Mouse (Mus musculus): ENCODE measurements at regions not wholly inside any gene's neighbourhood (a gene's known extent, or its start where the extent isn't known, plus 50 kb on each side); places are given as distances from the start of the nearest gene placed in this dataset.
"Not testable (repeated sequence)": the region's sequence is repeated elsewhere in the genome, so short reads cannot be mapped to it uniquely, and the experiment has no call there.

DNA sequence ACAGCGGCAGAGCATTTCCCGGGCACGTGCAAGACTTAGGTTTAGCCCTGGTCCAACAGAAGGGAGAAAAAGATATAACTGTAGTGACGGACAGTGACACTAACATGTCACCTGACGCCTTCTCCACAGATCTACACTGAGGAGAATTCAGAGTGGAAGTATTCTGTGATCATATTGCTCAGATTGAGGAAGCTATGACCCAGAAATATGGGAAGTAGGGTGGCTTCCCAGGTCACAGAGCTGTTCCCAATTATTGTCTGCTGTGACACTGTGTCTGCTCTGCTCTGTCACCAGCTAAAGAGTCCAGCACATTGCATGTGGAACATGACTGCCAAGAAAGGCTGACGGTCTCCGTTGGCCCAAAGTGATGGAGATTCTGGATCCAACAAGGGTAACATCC, 167.0 kb downstream of the Tomm20 start:
- H3K9me3 ChIP-seq (replicated peaks; ENCODE audit: control insufficient read depth, low read length), result no peaks in the 10 kb centered on the region
- WGBS, result 87% methylated on average over 7 of the region's 7 CpGs
- no peaks in the 10 kb centered on the region for H3K4me1 ChIP-seq (ENCODE audit: control insufficient read depth, insufficient read depth, low read length)
- no peak for ATAC-seq (ENCODE audit: insufficient read depth, low FRiP score)
- no peaks in the 10 kb centered on the region for H3K36me3 ChIP-seq (ENCODE audit: control insufficient read depth, insufficient read depth, low read length)
- H3K4me3 ChIP-seq (replicated peaks; ENCODE audit: low read length), result no peak overlapping the region
- no peak overlapping the region for H3K4me2 ChIP-seq (ENCODE audit: low read depth, low read length)
- no peak overlapping the region for H3K27ac ChIP-seq (ENCODE audit: low read length)
- H3K27me3 ChIP-seq (ENCODE audit: control insufficient read depth, insufficient read depth, low read length), result no peaks in the 10 kb centered on the region
- no peak overlapping the region for H3K9ac ChIP-seq (ENCODE audit: low read length)

DNA sequence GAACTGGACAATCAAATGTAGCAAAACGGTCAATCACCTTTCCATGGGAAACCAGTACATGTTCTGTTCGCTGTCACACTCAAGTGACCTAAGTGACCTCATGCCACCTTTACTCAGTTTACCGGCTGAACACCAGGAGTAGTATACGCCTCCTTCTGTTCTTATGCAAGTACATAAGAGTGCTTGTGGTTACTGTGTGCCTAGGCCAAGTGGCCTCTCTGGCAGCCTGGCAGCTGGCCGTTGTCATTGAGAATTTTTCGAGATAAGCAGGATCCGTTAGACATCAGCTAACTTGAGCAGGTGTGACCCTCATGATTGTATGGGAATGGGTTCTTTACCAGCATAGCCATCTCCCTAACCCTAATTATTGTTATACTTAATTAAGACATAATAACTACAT, 167.5 kb downstream of the Tomm20 start:
- Histone ChIP-seq H3K4me3 (replicated peaks; ENCODE audit: low read length) (no peak overlapping the region), H3K36me3 (ENCODE audit: control insufficient read depth, insufficient read depth, low read length) (no peaks in the 10 kb centered on the region), H3K9ac (ENCODE audit: low read length) (no peak overlapping the region), H3K27me3 (ENCODE audit: control insufficient read depth, insufficient read depth, low read length) (no peaks in the 10 kb centered on the region), H3K27ac (ENCODE audit: low read length) (no peak overlapping the region), H3K4me1 (ENCODE audit: control insufficient read depth, insufficient read depth, low read length) (no peaks in the 10 kb centered on the region), H3K4me2 (ENCODE audit: low read depth, low read length) (no peak overlapping the region), H3K9me3 (replicated peaks; ENCODE audit: control insufficient read depth, low read length) (no peaks in the 10 kb centered on the region)
- WGBS, result 88% methylated on average over 7 of the region's 7 CpGs
- ATAC-seq (ENCODE audit: insufficient read depth, low FRiP score), result no peak

DNA sequence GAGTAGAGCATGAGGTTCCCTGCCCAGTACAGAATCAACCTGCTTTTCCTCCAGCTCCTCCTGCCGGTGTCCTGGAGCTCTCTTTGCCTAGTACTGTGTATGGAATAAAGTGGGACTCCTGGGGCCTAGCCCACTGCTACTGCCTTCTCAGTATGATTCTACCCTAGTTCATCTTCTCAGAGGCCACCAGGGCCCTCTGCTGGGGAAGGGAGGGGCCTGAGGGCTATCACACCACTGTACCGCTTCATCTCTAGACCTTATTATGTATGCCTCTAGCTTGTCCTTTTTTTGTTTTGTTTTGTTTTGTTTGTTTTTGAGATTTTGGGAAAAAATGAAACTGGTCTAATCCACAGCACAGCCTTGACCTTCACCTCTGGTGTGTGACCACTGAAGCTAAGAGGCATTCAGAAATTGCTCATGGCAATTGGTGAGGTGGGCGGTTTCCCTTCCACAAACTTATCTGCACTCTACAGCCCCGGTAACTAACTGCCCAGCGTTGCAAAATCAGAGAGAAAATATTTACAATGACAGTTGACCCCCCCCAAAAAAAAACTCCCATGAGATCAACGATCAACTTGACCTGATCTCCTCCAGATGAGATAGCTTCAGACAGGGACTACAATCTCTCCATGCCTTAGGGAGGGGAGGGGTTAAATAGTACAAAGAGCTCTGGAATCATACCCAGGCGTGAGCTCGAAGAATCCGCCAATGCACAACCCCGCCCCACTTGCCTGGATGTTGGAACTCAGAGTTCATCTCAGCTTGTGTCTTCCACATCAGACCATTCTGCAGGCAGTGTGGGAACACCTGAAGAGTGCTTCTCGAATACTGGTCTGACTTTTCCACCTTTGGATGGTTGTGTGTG, 168.8 kb downstream of the Tomm20 start:
- 74% methylated on average over 11 of the region's 11 CpGs for WGBS
- H3K27ac ChIP-seq (ENCODE audit: low read length), result no peak overlapping the region
- H3K27me3 ChIP-seq (ENCODE audit: control insufficient read depth, insufficient read depth, low read length), result no peaks in the 10 kb centered on the region
- H3K4me3 ChIP-seq (replicated peaks; ENCODE audit: low read length), result no peak overlapping the region
- no peak overlapping the region for H3K4me2 ChIP-seq (ENCODE audit: low read depth, low read length)
- no peaks in the 10 kb centered on the region for H3K36me3 ChIP-seq (ENCODE audit: control insufficient read depth, insufficient read depth, low read length)
- no peak overlapping the region for H3K9ac ChIP-seq (ENCODE audit: low read length)
- no peaks in the 10 kb centered on the region for H3K9me3 ChIP-seq (replicated peaks; ENCODE audit: control insufficient read depth, low read length)
- ATAC-seq (ENCODE audit: insufficient read depth, low FRiP score), result no peak
- no peaks in the 10 kb centered on the region for H3K4me1 ChIP-seq (ENCODE audit: control insufficient read depth, insufficient read depth, low read length)

DNA sequence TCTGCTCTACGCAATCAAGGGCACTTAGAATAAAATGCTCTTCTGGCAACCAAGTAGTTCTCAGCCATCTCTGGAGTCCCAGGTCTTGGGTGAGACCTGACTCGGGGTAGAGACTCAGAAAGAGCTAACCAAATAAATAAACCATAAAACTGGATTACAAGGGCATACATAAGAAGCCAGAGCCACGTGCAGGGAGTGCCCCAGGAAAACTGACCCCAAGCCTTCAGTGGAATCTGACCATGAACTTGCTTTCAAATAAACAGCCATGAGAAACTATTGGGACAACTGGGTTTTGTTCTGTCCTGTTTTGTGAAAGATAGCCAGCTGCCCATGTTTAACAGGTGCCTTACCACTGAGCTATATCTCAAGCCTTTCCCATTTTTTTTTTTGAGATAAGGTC, 170.3 kb downstream of the Tomm20 start:
- Histone ChIP-seq H3K36me3 (ENCODE audit: control insufficient read depth, insufficient read depth, low read length) (no peaks in the 10 kb centered on the region), H3K27me3 (ENCODE audit: control insufficient read depth, insufficient read depth, low read length) (no peaks in the 10 kb centered on the region), H3K9me3 (replicated peaks; ENCODE audit: control insufficient read depth, low read length) (no peaks in the 10 kb centered on the region), H3K4me2 (ENCODE audit: low read depth, low read length) (no peak overlapping the region), H3K27ac (ENCODE audit: low read length) (no peak overlapping the region), H3K9ac (ENCODE audit: low read length) (no peak overlapping the region), H3K4me1 (ENCODE audit: control insufficient read depth, insufficient read depth, low read length) (no peaks in the 10 kb centered on the region), H3K4me3 (replicated peaks; ENCODE audit: low read length) (no peak overlapping the region)
- WGBS, result 59% methylated on average over 3 of the region's 3 CpGs
- no peak for ATAC-seq (ENCODE audit: insufficient read depth, low FRiP score)

- Histone ChIP-seq H3K9ac (ENCODE audit: low read length) (no peak overlapping the region), H3K27ac (ENCODE audit: low read length) (no peak overlapping the region), H3K9me3 (replicated peaks; ENCODE audit: control insufficient read depth, low read length) (no peaks in the 10 kb centered on the region), H3K36me3 (ENCODE audit: control insufficient read depth, insufficient read depth, low read length) (no peaks in the 10 kb centered on the region), H3K4me2 (ENCODE audit: low read depth, low read length) (no peak overlapping the region), H3K4me3 (replicated peaks; ENCODE audit: low read length) (no peak overlapping the region), H3K27me3 (ENCODE audit: control insufficient read depth, insufficient read depth, low read length) (no peaks in the 10 kb centered on the region), H3K4me1 (ENCODE audit: control insufficient read depth, insufficient read depth, low read length) (no peaks in the 10 kb centered on the region)
- 69% methylated on average over 7 of the region's 7 CpGs for WGBS
- ATAC-seq (ENCODE audit: insufficient read depth, low FRiP score), result no peak
These were observed 170.8 kb downstream of the Tomm20 start for GRCm38 (mm10) chr8:126774816-126775215.

- no peaks in the 10 kb centered on the region for H3K9me3 ChIP-seq (replicated peaks; ENCODE audit: control insufficient read depth, low read length)
- no peaks in the 10 kb centered on the region for H3K27me3 ChIP-seq (ENCODE audit: control insufficient read depth, insufficient read depth, low read length)
- no peak for ATAC-seq (ENCODE audit: insufficient read depth, low FRiP score)
- no peaks in the 10 kb centered on the region for H3K36me3 ChIP-seq (ENCODE audit: control insufficient read depth, insufficient read depth, low read length)
- H3K4me3 ChIP-seq (replicated peaks; ENCODE audit: low read length), result no peak overlapping the region
- H3K9ac ChIP-seq (ENCODE audit: low read length), result no peak overlapping the region
- H3K27ac ChIP-seq (ENCODE audit: low read length), result no peak overlapping the region
- WGBS, result 62% methylated on average over 11 of the region's 11 CpGs
- no peak overlapping the region for H3K4me2 ChIP-seq (ENCODE audit: low read depth, low read length)
- no peaks in the 10 kb centered on the region for H3K4me1 ChIP-seq (ENCODE audit: control insufficient read depth, insufficient read depth, low read length)
These were observed 172.9 kb downstream of the Tomm20 start for GRCm38 (mm10) chr8:126772748-126773147.

- 78% methylated on average over 7 of the region's 7 CpGs for whole genome bisulfite sequencing
- H3K27ac ChIP-seq (ENCODE audit: low read length), result no peak overlapping the region
- no peaks in the 10 kb centered on the region for H3K9me3 ChIP-seq (replicated peaks; ENCODE audit: control insufficient read depth, low read length)
These were observed 173.4 kb downstream of the Tomm20 start for GRCm38 (mm10) chr8:126772194-126772593.

GRCm38 (mm10) chr8:126770374-126770773, 175.3 kb downstream of the Tomm20 start:
- 71% methylated on average over 2 of the region's 2 CpGs for WGBS
- H3K4me3 ChIP-seq (replicated peaks; ENCODE audit: low read length); H3K27me3 ChIP-seq (ENCODE audit: control insufficient read depth, insufficient read depth, low read length); H3K36me3 ChIP-seq (ENCODE audit: control insufficient read depth, insufficient read depth, low read length); H3K9me3 ChIP-seq (replicated peaks; ENCODE audit: control insufficient read depth, low read length); H3K4me2 ChIP-seq (ENCODE audit: low read depth, low read length); H3K27ac ChIP-seq (ENCODE audit: low read length); H3K4me1 ChIP-seq (ENCODE audit: control insufficient read depth, insufficient read depth, low read length); H3K9ac ChIP-seq (ENCODE audit: low read length): not testable (repeated sequence)
- peak; percentile 79; the same call in 1 of the 2 replicates for ATAC-seq (ENCODE audit: insufficient read depth, low FRiP score)

More at GRCm38 (mm10) chr8:126772194-126772593, 173.4 kb downstream of the Tomm20 start:
- Histone ChIP-seq H3K9ac (ENCODE audit: low read length) (no peak overlapping the region), H3K36me3 (ENCODE audit: control insufficient read depth, insufficient read depth, low read length) (no peaks in the 10 kb centered on the region), H3K4me1 (ENCODE audit: control insufficient read depth, insufficient read depth, low read length) (no peaks in the 10 kb centered on the region), H3K4me2 (ENCODE audit: low read depth, low read length) (no peak overlapping the region), H3K4me3 (replicated peaks; ENCODE audit: low read length) (no peak overlapping the region), H3K27me3 (ENCODE audit: control insufficient read depth, insufficient read depth, low read length) (no peaks in the 10 kb centered on the region)
- ATAC-seq (ENCODE audit: insufficient read depth, low FRiP score), result no peak

GRCm38 (mm10) chr8:126768142-126768541, 174.4 kb upstream of the Irf2bp2 start:
- H3K4me3 ChIP-seq (replicated peaks; ENCODE audit: low read length), result no peak overlapping the region
- no peak overlapping the region for H3K4me2 ChIP-seq (ENCODE audit: low read depth, low read length)
- no peaks in the 10 kb centered on the region for H3K4me1 ChIP-seq (ENCODE audit: control insufficient read depth, insufficient read depth, low read length)
- no peak overlapping the region for H3K9ac ChIP-seq (ENCODE audit: low read length)
- H3K27me3 ChIP-seq (ENCODE audit: control insufficient read depth, insufficient read depth, low read length), result no peaks in the 10 kb centered on the region
- no peak for ATAC-seq (ENCODE audit: insufficient read depth, low FRiP score)
- no peaks in the 10 kb centered on the region for H3K9me3 ChIP-seq (replicated peaks; ENCODE audit: control insufficient read depth, low read length)
- H3K27ac ChIP-seq (ENCODE audit: low read length), result no peak overlapping the region
- WGBS, result 85% methylated on average over 5 of the region's 5 CpGs
- no peaks in the 10 kb centered on the region for H3K36me3 ChIP-seq (ENCODE audit: control insufficient read depth, insufficient read depth, low read length)
